Mouse (Mus musculus) heart, adult 2 months (tissue): Measurements from ENCODE around the gene Hbb-bs. TPM values are rescaled to one million over a fixed set of nuclear protein-coding genes. Genes with fewer than 3 reads are reported as not detected.
"Not testable (repeated sequence)": the region's sequence is repeated elsewhere in the genome, so short reads cannot be mapped to it uniquely, and the experiment has no call there.

Experiments used
- DNase-seq, 2 experiments: peaks; one replicate each; pipeline ENCODE4 v3.0.0; 2021
- H3K27ac ChIP-seq: fragments of 200-600 bp; 2 replicates; pipeline ENCODE4 v1.8.1; 2022
- H3K27me3 ChIP-seq: fragments of 200-500 bp; 2 replicates; pipeline ENCODE4 v1.6.1; 2012; ENCODE audit warnings: mild to moderate bottlenecking, low read length, inconsistent platforms, mixed read lengths; ENCODE audit not compliant: control insufficient read depth, insufficient read depth
- H3K36me3 ChIP-seq: fragments of 200-500 bp; 2 replicates; pipeline ENCODE4 v1.6.1; 2012; ENCODE audit warnings: low read length, inconsistent platforms; ENCODE audit not compliant: control insufficient read depth, insufficient read depth
- H3K4me1 ChIP-seq: fragments of 200-500 bp; 2 replicates; pipeline ENCODE4 v1.6.1; 2011; ENCODE audit warnings: low read length; ENCODE audit not compliant: control insufficient read depth, insufficient read depth
- H3K4me3 ChIP-seq: fragments of 200-600 bp; 2 replicates; pipeline ENCODE4 v1.8.1; 2022
- H3K79me2 ChIP-seq: fragments of 200-500 bp; replicated peaks from 2 replicates; pipeline ENCODE4 v1.6.1; 2012; ENCODE audit warnings: mild to moderate bottlenecking, inconsistent platforms, low read length, moderate library complexity, mixed read lengths; ENCODE audit not compliant: control insufficient read depth, insufficient read depth
- H3K9ac ChIP-seq: fragments of 200-500 bp; 2 replicates; pipeline ENCODE4 v1.6.1; 2012; ENCODE audit warnings: low read depth, mild to moderate bottlenecking, control low read depth, inconsistent platforms, low read length, mixed read lengths
- CTCF ChIP-seq: fragments of 200-600 bp; IDR thresholded peaks from 2 replicates; pipeline ENCODE4 v1.8.1; 2022; ENCODE audit warnings: antibody characterized with exemption, mild to moderate bottlenecking, moderate library complexity
- EP300 ChIP-seq: fragments of 200-500 bp; IDR thresholded peaks from 2 replicates; pipeline ENCODE4 v1.6.1; 2011; ENCODE audit warnings: low read depth, low read length, control low read depth; ENCODE audit not compliant: insufficient read depth
- POLR2A ChIP-seq: fragments of 200-500 bp; IDR thresholded peaks from 2 replicates; pipeline ENCODE4 v1.6.1; 2011; ENCODE audit warnings: mild to moderate bottlenecking, low read depth, low read length, control low read depth; ENCODE audit not compliant: insufficient read depth
- WGBS: fragments of 180-500 bp; shearing (Covaris S2); methylation state at CpG from one replicate; pipeline ENCODE4 v1.1.7; 2018; 5-methylcytosine and 5-hydroxymethylcytosine counted together
- intact Hi-C: fragments of 180-260 bp; cut with DNase I; formaldehyde crosslinking; loops from one replicate; pipeline ENCODE4 v1.15.1; 2025
- polyA plus RNA-seq: library from polyadenylated mRNA; depleted of rRNA; stranded (reverse); fragments of >200 nt; gene quantifications from 2 replicates; pipeline ENCODE4 v1.2.3, GENCODE M21; 2012
- total RNA-seq, 2 experiments: library from RNA; stranded (reverse); gene quantifications; 2 replicates each; pipeline ENCODE4 v1.2.3; 2021

Gene Hbb-bs
- total and polyA plus RNA-seq, 3 experiments = 5,780 to 68,774 (median 41,164) TPM

GRCm38 (mm10) chr7:103843034-103843433, 15.1 kb upstream of the Hbb-bs start, which contains the start of gene Hbb-bh1:
TSS of gene Hbb-bh1 (minus strand) at chr7:103843164.
- no peak within 1 kb of the TSS for H3K9ac ChIP-seq
- no peaks in the 10 kb centered on the region for H3K79me2 ChIP-seq
- no peak within 1 kb of the TSS for H3K27ac ChIP-seq
- 88% methylated on average over 2 of the region's 2 CpGs for WGBS
- H3K4me1 ChIP-seq = no peaks in the 10 kb centered on the region
- H3K27me3 ChIP-seq = no peaks in the 10 kb centered on the region
- TF ChIP-seq EP300 = no peak
- no peak for TF ChIP-seq POLR2A
- no peak for TF ChIP-seq CTCF
- H3K36me3 ChIP-seq = no peaks in the 10 kb centered on the region
- no peak for DNase-seq
- intact Hi-C loops = no loop called here
- no peak within 1 kb of the TSS for H3K4me3 ChIP-seq

GRCm38 (mm10) chr7:103840268-103840667, 12.4 kb upstream of the Hbb-bs start, which contains the start of gene Hbb-bh2:
TSS of gene Hbb-bh2 (minus strand) at chr7:103840520.
- H3K36me3 ChIP-seq = no peaks in the 10 kb centered on the region
- H3K9ac ChIP-seq = no peak within 1 kb of the TSS
- DNase-seq = no peak
- TF ChIP-seq POLR2A = no peak
- TF ChIP-seq EP300 = no peak
- no peak for TF ChIP-seq CTCF
- H3K4me3 ChIP-seq = no peak within 1 kb of the TSS
- H3K4me1 ChIP-seq = no peaks in the 10 kb centered on the region
- intact Hi-C loops = no loop called here
- WGBS = 59% methylated on average over 3 of the region's 3 CpGs
- H3K79me2 ChIP-seq = no peaks in the 10 kb centered on the region
- no peaks in the 10 kb centered on the region for H3K27me3 ChIP-seq
- no peak within 1 kb of the TSS for H3K27ac ChIP-seq

- H3K27me3 ChIP-seq, DNase-seq, H3K79me2 ChIP-seq, H3K36me3 ChIP-seq, H3K4me3 ChIP-seq, H3K27ac ChIP-seq, intact Hi-C loops, H3K4me1 ChIP-seq, H3K9ac ChIP-seq: not testable (repeated sequence)
- no CpG with 5 or more reads among the region's 2 CpGs for WGBS
Measured at GRCm38 (mm10) chr7:103827139-103827538, 757 bp downstream of the Hbb-bs start.

GRCm38 (mm10) chr7:103826255-103826887, 1.5 kb downstream of the Hbb-bs start:
- TF ChIP-seq CTCF = no peak
- no peak for TF ChIP-seq POLR2A
- no peak for TF ChIP-seq EP300
- Histone ChIP-seq H3K36me3 (no peaks in the 10 kb centered on the region), H3K9ac (no peak overlapping the region), H3K27ac (no peak overlapping the region), H3K27me3 (no peaks in the 10 kb centered on the region), H3K79me2 (no peaks in the 10 kb centered on the region), H3K4me1 (no peaks in the 10 kb centered on the region), H3K4me3 (no peak overlapping the region)
- no peak for DNase-seq
- WGBS = 32% methylated on average over 3 of the region's 3 CpGs
- intact Hi-C loops = no loop called here

GRCm38 (mm10) chr7:103825536-103826254, 2.2 kb downstream of the Hbb-bs start:
- no peaks in the 10 kb centered on the region for H3K27me3 ChIP-seq
- H3K4me3 ChIP-seq = no peak overlapping the region
- intact Hi-C loops = no loop called here
- no peaks in the 10 kb centered on the region for H3K79me2 ChIP-seq
- H3K27ac ChIP-seq = no peak overlapping the region
- no peak for TF ChIP-seq EP300
- TF ChIP-seq POLR2A = no peak
- TF ChIP-seq CTCF = no peak
- no peaks in the 10 kb centered on the region for H3K4me1 ChIP-seq
- no peaks in the 10 kb centered on the region for H3K36me3 ChIP-seq
- DNase-seq = no peak
- WGBS = 79% methylated on average over 3 of the region's 3 CpGs
- no peak overlapping the region for H3K9ac ChIP-seq

GRCm38 (mm10) chr7:103824597-103824996, 3.3 kb downstream of the Hbb-bs start:
- Histone ChIP-seq H3K9ac (no peak overlapping the region), H3K36me3 (no peaks in the 10 kb centered on the region), H3K4me3 (no peak overlapping the region), H3K4me1 (no peaks in the 10 kb centered on the region), H3K79me2 (no peaks in the 10 kb centered on the region), H3K27ac (no peak overlapping the region), H3K27me3 (no peaks in the 10 kb centered on the region)
- TF ChIP-seq POLR2A = no peak
- TF ChIP-seq CTCF = no peak
- WGBS = 80% methylated on average over 2 of the region's 2 CpGs
- DNase-seq = no peak
- intact Hi-C loops = no loop called here

GRCm38 (mm10) chr7:103815085-103815484, 12.8 kb downstream of the Hbb-bs start:
- H3K79me2 ChIP-seq, H3K36me3 ChIP-seq, H3K9ac ChIP-seq, intact Hi-C loops, H3K27ac ChIP-seq, H3K4me1 ChIP-seq, H3K27me3 ChIP-seq, H3K4me3 ChIP-seq, DNase-seq: not testable (repeated sequence)
- no CpG with 5 or more reads among the region's 2 CpGs for WGBS
